Mouse (Mus musculus) small intestine, adult 2 months (tissue): ENCODE results near the gene Slc35a5. TPM values are rescaled to one million over a fixed set of nuclear protein-coding genes. Genes with fewer than 3 reads are reported as not detected.

Experiments used
- H3K27ac ChIP-seq: fragments of 200-500 bp; 2 replicates; pipeline ENCODE4 v1.5.1; 2012; ENCODE audit warnings: low read depth, low read length, control low read depth, inconsistent platforms; ENCODE audit not compliant: insufficient read depth
- H3K27me3 ChIP-seq: fragments of 200-500 bp; 2 replicates; pipeline ENCODE4 v1.6.1; 2012; ENCODE audit warnings: mild to moderate bottlenecking, moderate library complexity, low read length, inconsistent platforms; ENCODE audit not compliant: control insufficient read depth, insufficient read depth
- H3K36me3 ChIP-seq: fragments of 200-500 bp; 2 replicates; pipeline ENCODE4 v1.6.1; 2012; ENCODE audit warnings: mild to moderate bottlenecking, low read length, control low read depth, inconsistent platforms; ENCODE audit not compliant: control insufficient read depth, insufficient read depth
- H3K4me1 ChIP-seq: fragments of 200-500 bp; 2 replicates; pipeline ENCODE4 v1.6.1; 2012; ENCODE audit warnings: low read length, inconsistent platforms, mixed read lengths; ENCODE audit not compliant: control insufficient read depth, insufficient read depth, insufficient read length
- H3K4me3 ChIP-seq: fragments of 200-500 bp; 2 replicates; pipeline ENCODE4 v1.5.1; 2012; ENCODE audit warnings: low read depth, mild to moderate bottlenecking, control low read depth, inconsistent platforms, low read length, moderate library complexity
- CTCF ChIP-seq: fragments of 200-500 bp; IDR thresholded peaks from 2 replicates; pipeline ENCODE4 v1.5.1; 2012; ENCODE audit warnings: low read depth, mild to moderate bottlenecking, control low read depth, inconsistent platforms, low read length, moderate library complexity, mixed read lengths; ENCODE audit not compliant: insufficient replicate concordance, insufficient read length; ENCODE audit errors: extremely low read depth
- POLR2A ChIP-seq: fragments of 200-500 bp; IDR thresholded peaks from 2 replicates; pipeline ENCODE4 v1.6.1; 2012; ENCODE audit warnings: low read depth, mild to moderate bottlenecking, control low read depth, inconsistent platforms, low read length, moderate library complexity
- WGBS: fragments of 180-500 bp; shearing (Covaris S2); methylation state at CpG from one replicate; pipeline ENCODE4 v1.1.7; 2018; 5-methylcytosine and 5-hydroxymethylcytosine counted together
- polyA plus RNA-seq: library from polyadenylated mRNA; depleted of rRNA; stranded (reverse); fragments of >200 nt; gene quantifications from 2 replicates; pipeline ENCODE4 v1.2.3, GENCODE M21; 2012

Slc35a5 gene
- polyA plus RNA-seq, 1 experiment, result 11.4 TPM

DNA sequence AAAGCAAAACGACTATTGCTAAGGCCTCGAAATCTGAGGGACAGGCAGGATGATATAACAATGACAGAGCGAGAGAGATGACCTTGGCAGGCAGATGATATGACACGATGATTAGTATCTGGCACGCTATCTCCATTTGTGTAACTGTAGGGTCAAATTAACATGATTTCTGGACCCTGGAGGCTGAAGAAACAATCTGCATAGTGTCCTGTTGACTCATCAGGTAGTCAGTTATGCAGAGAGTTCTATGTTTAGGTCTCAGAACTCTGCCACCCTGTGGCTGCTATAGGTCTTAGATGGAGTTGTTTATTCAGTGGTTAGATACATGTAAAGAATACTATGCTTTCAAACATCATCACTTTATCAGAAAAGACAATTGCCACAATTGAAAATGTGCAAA lies 16.8 kb downstream of the Slc35a5 start:
- WGBS, result 93% methylated on average over 5 of the region's 5 CpGs
- peaks cover 50% of the 10 kb centered on the region for H3K36me3 ChIP-seq
- no peaks in the 10 kb centered on the region for H3K27me3 ChIP-seq
- H3K4me3 ChIP-seq, result no peak overlapping the region
- no peaks in the 10 kb centered on the region for H3K4me1 ChIP-seq
- H3K27ac ChIP-seq, result no peak overlapping the region
- no peak for TF ChIP-seq CTCF
- no peak for TF ChIP-seq POLR2A

DNA sequence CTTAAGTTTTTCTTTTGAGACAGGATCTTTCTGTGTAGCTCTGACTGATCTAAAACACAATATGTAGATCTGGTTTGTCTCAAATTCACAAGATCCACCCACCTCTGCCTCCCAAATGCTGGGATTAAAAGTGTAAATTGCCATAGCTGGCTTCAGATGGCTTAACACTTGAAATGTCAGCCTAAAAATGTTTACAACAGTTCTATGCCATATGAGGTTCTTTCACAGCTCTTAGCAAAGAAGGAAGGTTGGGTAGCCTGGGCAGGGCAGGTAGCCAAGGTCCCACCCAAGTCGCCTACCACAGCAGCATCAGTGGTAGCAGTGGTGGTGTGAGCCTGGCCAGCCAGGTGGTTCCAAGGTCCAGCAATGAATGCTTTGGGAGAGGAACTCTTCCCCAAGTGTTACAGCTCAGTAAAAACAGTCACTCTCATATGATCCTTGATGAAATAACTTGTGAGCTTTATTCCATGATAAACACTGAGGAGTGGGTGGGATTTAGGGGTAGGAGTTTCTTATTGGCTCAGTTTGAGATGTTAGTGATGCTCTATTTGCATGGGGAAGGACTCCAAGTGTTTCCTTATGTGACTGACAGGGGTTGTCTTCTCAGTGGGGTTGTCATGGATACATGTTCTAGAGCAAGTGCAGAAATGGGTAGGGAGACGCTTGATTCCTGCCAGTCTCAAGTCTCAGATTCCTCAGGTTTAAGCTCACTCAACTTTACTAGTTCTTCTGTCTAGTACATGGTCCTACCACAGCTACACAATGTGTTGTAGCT lies 30.4 kb downstream of the Slc35a5 start:
- WGBS, result 81% methylated on average over 2 of the region's 2 CpGs
- Histone ChIP-seq H3K36me3 (no peaks in the 10 kb centered on the region), H3K27ac (no peak overlapping the region), H3K4me1 (no peaks in the 10 kb centered on the region), H3K27me3 (no peaks in the 10 kb centered on the region), H3K4me3 (no peak overlapping the region)
- no peak for TF ChIP-seq CTCF
- no peak for TF ChIP-seq POLR2A

DNA sequence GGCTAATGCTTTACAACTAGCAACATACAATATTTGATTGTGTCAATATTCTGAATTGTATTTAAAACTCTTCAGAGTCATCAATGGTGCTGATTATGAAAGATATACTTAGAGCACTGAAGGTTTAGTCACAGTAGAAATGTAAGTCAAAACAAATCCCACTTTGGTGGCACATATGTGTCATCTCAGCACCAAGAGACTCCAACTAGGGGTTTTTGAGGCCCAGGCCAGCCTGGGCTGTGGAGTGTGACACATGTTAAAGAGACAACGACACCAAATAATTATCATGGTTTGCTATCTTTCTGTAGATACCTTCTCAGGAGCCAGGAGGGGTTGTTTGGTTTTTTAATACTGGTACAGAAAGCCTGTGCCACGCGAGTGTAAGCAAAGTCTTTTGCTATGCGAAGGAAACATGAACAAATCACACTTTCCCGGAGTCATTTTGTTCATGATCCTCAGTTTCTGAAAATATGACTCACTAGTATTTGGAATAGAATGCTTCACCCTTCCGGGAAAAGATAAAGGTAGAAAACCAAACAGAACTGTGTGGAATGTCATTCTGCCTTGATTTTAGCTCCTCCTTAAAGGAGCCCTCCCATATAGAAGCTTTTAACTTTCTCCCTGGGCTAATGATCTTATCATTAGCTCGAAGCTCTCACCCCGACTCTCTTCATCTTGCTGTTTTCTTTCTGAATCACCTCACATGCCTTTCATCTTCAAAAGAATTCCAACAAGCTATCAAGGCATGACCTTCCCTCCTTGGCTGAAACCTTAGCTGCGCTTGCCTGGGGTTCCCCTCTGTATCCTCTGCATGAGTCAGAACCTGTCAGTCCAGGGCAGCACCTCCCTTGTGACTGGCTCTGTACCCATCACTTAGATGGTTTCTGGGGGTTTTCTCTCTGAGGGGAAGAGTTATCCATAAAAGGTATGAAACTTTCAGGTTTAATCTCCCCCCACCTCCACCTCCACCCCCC lies 34.0 kb downstream of the Slc35a5 start:
- 42% methylated on average over 9 of the region's 9 CpGs for WGBS
- TF ChIP-seq CTCF, result no peak
- TF ChIP-seq POLR2A, result no peak
- no peak overlapping the region for H3K27ac ChIP-seq

DNA sequence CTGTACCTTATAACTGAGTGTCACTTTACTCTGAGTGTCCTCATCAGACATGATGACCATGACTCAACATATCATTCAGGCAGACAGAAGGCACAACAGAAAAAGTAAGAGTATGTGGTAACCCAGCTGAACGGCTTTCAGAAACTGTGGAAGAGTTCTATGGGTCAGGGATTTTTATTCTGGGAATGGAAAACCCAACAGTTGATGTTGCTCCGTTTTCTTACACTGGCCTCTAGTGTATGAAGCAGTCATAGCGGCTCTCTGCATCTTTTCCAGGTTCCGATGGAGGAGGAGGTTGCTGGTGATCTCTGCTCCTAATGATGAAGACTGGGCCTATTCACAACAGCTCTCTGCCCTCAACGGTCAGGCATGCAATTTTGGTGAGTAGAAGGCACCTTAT lies 35.9 kb downstream of the Slc35a5 start:
- Histone ChIP-seq H3K27me3 (no peaks in the 10 kb centered on the region), H3K4me3 (no peak overlapping the region), H3K4me1 (no peaks in the 10 kb centered on the region), H3K27ac (no peak overlapping the region), H3K36me3 (no peaks in the 10 kb centered on the region)
- TF ChIP-seq CTCF, result no peak
- TF ChIP-seq POLR2A, result no peak
- 69% methylated on average over 5 of the region's 5 CpGs for WGBS

More for the DNA sequence above, 34.0 kb downstream of the Slc35a5 start:
- Histone ChIP-seq H3K4me3 (no peak overlapping the region), H3K36me3 (no peaks in the 10 kb centered on the region), H3K27me3 (no peaks in the 10 kb centered on the region), H3K4me1 (no peaks in the 10 kb centered on the region)

DNA sequence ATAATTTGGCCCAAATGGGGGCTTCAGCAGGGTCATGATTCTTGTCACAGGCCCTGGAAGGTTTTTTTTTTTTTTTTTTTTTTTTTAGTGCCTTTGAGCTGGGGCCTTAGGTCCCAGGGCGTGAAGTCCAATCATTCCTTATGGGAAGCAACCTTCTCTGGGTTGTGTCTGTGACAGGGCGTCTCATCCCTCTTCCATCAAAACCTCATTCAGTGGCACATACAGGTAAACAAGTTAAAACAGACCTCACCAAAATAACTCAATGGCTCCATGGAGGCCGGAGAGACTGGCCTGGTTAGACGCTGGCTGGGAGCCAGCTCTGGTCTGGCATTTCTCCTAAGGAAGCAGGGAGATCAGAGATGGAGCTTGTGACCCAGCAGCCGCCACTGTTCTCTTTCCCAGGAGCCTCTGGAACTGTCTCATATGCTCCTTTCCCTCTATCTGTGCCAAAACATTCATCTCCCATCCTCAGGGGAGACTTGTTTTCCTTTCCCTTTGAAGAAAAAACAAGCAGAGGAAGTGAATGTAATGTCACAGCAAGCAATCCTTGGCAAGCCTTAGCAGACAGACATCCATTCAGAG lies 37.6 kb downstream of the Slc35a5 start:
- TF ChIP-seq CTCF (no peak), POLR2A (no peak)
- Histone ChIP-seq H3K36me3 (no peaks in the 10 kb centered on the region), H3K4me3 (no peak overlapping the region), H3K4me1 (no peaks in the 10 kb centered on the region), H3K27ac (no peak overlapping the region), H3K27me3 (no peaks in the 10 kb centered on the region)
- 54% methylated on average over 5 of the region's 5 CpGs for WGBS

DNA sequence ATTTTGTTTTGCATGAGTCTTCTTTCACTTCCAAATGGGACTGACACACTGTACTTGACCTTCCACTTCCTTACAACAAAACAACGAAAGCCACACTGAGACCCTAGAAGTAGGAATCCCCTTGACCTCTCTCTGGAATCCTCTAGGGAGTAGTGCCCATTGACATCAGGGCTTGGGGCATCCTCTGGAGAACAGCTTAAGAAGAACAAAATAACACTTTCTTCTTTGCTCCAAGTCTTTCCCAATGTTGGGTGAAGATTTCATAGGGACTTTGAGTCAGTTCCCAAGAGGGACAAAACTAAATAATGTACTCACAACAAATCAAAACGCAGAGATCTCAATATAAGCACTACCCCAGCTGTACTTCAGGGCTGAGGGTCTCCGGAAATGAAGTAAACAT lies 39.7 kb downstream of the Slc35a5 start:
- Histone ChIP-seq H3K4me3 (no peak overlapping the region), H3K4me1 (no peaks in the 10 kb centered on the region), H3K27me3 (no peaks in the 10 kb centered on the region), H3K27ac (no peak overlapping the region), H3K36me3 (no peaks in the 10 kb centered on the region)
- no peak for TF ChIP-seq CTCF
- no peak for TF ChIP-seq POLR2A
- 71% methylated on average over 3 of the region's 3 CpGs for WGBS

DNA sequence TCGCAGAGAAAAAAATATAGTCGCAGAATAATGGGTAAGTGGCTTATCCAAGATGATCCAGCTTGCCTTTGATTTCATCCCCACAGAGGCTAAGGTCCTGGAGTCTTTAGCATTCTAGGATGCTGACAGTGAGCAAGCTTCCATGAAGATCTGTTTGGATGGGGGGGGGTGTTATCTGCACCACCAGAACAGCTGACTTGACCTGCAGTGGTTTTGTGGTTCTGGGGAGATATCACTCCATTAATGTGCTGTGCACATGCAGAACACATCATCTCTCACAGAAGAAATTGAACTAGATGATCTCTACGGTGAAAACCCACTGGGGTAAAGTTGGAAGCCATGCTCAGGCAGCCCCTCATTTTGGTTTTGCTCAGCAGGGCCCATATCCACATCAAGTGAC lies 41.3 kb downstream of the Slc35a5 start:
- TF ChIP-seq POLR2A (no peak), CTCF (no peak)
- H3K27ac ChIP-seq, result no peak overlapping the region
- no peak overlapping the region for H3K4me3 ChIP-seq
- H3K4me1 ChIP-seq, result no peaks in the 10 kb centered on the region
- H3K36me3 ChIP-seq, result no peaks in the 10 kb centered on the region
- WGBS, result 88% methylated on average over 3 of the region's 3 CpGs
- no peaks in the 10 kb centered on the region for H3K27me3 ChIP-seq
